Mouse (Mus musculus): ENCODE results near the gene 1700061G19Rik. TPM values are rescaled to one million over a fixed set of nuclear protein-coding genes. Genes with fewer than 3 reads are reported as not detected.

The 1700061G19Rik gene
- total and polyA plus RNA-seq, 3 experiments: 0.27 to 0.68 TPM; not detected in 1

- no peak overlapping the region for H3K27ac ChIP-seq (ENCODE audit: control insufficient read depth, low read depth, low read length)
- no peaks in the 10 kb centered on the region for H3K9me3 ChIP-seq (replicated peaks; ENCODE audit: insufficient read depth, low read length)
- no peaks in the 10 kb centered on the region; a peak in 2 of 4 replicates for H3K36me3 ChIP-seq (ENCODE audit: control insufficient read depth in 1 of 2, insufficient read depth in 2 of 2, low read length in 2 of 2)
- no peaks in the 10 kb centered on the region for H3K79me2 ChIP-seq (ENCODE audit: control insufficient read depth, insufficient read depth, low read length, poor library complexity)
- TF ChIP-seq CHD2 (IDR thresholded peaks at IDR 0.05; ENCODE audit: low read length): no peak
- no peak for TF ChIP-seq RCOR1 (IDR thresholded peaks at IDR 0.05; ENCODE audit: low read depth, low read length)
- no peak for TF ChIP-seq MAX (IDR thresholded peaks at IDR 0.05; ENCODE audit: low read length)
- no peak for TF ChIP-seq MXI1 (IDR thresholded peaks at IDR 0.05; ENCODE audit: low read depth, low read length)
- TF ChIP-seq ELF1 (IDR thresholded peaks at IDR 0.05; ENCODE audit: low read depth, low read length): no peak
- no peak for TF ChIP-seq NELFE (IDR thresholded peaks at IDR 0.05; ENCODE audit: low read depth, low read length)
- no peak for TF ChIP-seq ZNF384 (IDR thresholded peaks at IDR 0.05; ENCODE audit: low read depth, low read length)
- TF ChIP-seq TCF12 (IDR thresholded peaks at IDR 0.05; ENCODE audit: low read depth, low read length): no peak
- TF ChIP-seq SIN3A (IDR thresholded peaks at IDR 0.05; ENCODE audit: low read length): no peak
- no peak for TF ChIP-seq TAL1 (IDR thresholded peaks at IDR 0.05; ENCODE audit: low read length)
- no peak for TF ChIP-seq NRF1 (IDR thresholded peaks at IDR 0.05; ENCODE audit: insufficient read depth, low read depth, low read length, poor library complexity, severe bottlenecking)
- TF ChIP-seq MYB (IDR thresholded peaks at IDR 0.05; ENCODE audit: low read depth, low read length): no peak
- no peak overlapping the region for H3K9ac ChIP-seq (ENCODE audit: control insufficient read depth, low read depth, low read length, poor library complexity, severe bottlenecking)
- no peaks in the 10 kb centered on the region for H3K27me3 ChIP-seq (ENCODE audit: control insufficient read depth in 1 of 2, insufficient read depth in 2 of 2, low read length in 2 of 2)
- no peak overlapping the region for H3K4me3 ChIP-seq (ENCODE audit: control insufficient read depth in 1 of 2, insufficient read depth in 1 of 2, low read depth in 2 of 2, low read length in 2 of 2)
- H3K4me1 ChIP-seq (ENCODE audit: control insufficient read depth in 1 of 2, insufficient read depth in 2 of 2, low read length in 2 of 2): peaks cover 2 to 6% of the 10 kb centered on the region in 2 experiments; a peak in 3 of 4 replicates
- DNase-seq (ENCODE audit: low read depth, low spot score): no peak
These were observed 9.2 kb upstream of the 1700061G19Rik start for GRCm38 (mm10) chr17:56866071-56866470.

DNA sequence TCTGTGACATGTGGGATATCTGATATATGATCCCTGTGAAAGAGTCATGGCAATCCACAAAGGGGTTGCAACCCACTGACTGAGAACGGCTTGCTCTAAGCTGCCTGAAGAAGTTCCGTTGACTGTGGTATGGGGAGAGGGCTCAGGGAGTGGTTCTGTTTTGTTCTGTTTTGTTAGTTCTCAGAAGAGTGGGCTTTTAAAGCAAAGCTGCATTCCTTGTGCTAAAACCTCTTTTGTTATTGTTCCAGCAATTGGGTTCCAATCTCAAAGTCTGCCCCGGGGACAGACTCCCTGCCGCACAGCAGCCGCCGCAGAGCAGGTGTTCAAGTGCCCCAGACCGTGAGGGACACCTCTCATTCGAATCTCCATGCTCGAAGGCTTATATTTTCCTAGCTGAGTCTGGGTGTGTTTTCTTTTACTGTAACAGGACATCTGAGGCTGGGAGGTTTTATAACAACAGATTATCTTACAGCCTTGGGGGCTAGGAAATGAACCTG, 5.7 kb upstream of the 1700061G19Rik start:
- Histone ChIP-seq H3K9ac (ENCODE audit: control insufficient read depth, low read depth, low read length, poor library complexity, severe bottlenecking) (no peak overlapping the region), H3K9me3 (replicated peaks; ENCODE audit: insufficient read depth, low read length) (no peaks in the 10 kb centered on the region), H3K79me2 (ENCODE audit: control insufficient read depth, insufficient read depth, low read length, poor library complexity) (no peaks in the 10 kb centered on the region), H3K27ac (ENCODE audit: control insufficient read depth, low read depth, low read length) (no peak overlapping the region), H3K4me3 (ENCODE audit: control insufficient read depth in 1 of 2, insufficient read depth in 1 of 2, low read depth in 2 of 2, low read length in 2 of 2) (no peak overlapping the region), H3K4me1 (ENCODE audit: control insufficient read depth in 1 of 2, insufficient read depth in 2 of 2, low read length in 2 of 2) (peaks cover 2 to 6% of the 10 kb centered on the region in 2 experiments; a peak in 3 of 4 replicates), H3K36me3 (ENCODE audit: control insufficient read depth in 1 of 2, insufficient read depth in 2 of 2, low read length in 2 of 2) (peaks cover 0 to 2% of the 10 kb centered on the region in 2 experiments; a peak in 2 of 4 replicates), H3K27me3 (ENCODE audit: control insufficient read depth in 1 of 2, insufficient read depth in 2 of 2, low read length in 2 of 2) (no peaks in the 10 kb centered on the region)
- DNase-seq (ENCODE audit: low read depth, low spot score): no peak
- no peak for TF ChIP-seq UBTF (IDR thresholded peaks at IDR 0.05; ENCODE audit: borderline replicate concordance, insufficient read depth, low read depth, low read length)
- no peak for TF ChIP-seq CHD1 (IDR thresholded peaks at IDR 0.05; ENCODE audit: low read depth, low read length)
- TF ChIP-seq JUND (IDR thresholded peaks at IDR 0.05; ENCODE audit: low read depth, low read length): no peak
- TF ChIP-seq MAZ (IDR thresholded peaks at IDR 0.05; ENCODE audit: low read depth, low read length): no peak
- no peak for TF ChIP-seq POLR2AphosphoS2 (IDR thresholded peaks at IDR 0.05; ENCODE audit: low read length)
- no peak for TF ChIP-seq USF1 (IDR thresholded peaks at IDR 0.05; ENCODE audit: low read depth, low read length)
- no peak for TF ChIP-seq RCOR1 (IDR thresholded peaks at IDR 0.05; ENCODE audit: low read depth, low read length)
- no peak for TF ChIP-seq GATA1 (IDR thresholded peaks at IDR 0.05; ENCODE audit: low read depth, low read length)
- no peak for TF ChIP-seq MAFK (IDR thresholded peaks at IDR 0.05; ENCODE audit: borderline replicate concordance, low read depth, low read length)
- TF ChIP-seq EP300 (IDR thresholded peaks at IDR 0.05; ENCODE audit: low read depth in 1 of 2, low read length in 2 of 2): no peak
- TF ChIP-seq SMC3 (IDR thresholded peaks at IDR 0.05; ENCODE audit: low read depth, low read length): no peak
- no peak for TF ChIP-seq CHD2 (IDR thresholded peaks at IDR 0.05; ENCODE audit: low read length)
- no peak for TF ChIP-seq POLR2AphosphoS5 (IDR thresholded peaks at IDR 0.05; ENCODE audit: borderline replicate concordance, low read depth, low read length)
- no peak for TF ChIP-seq TBP (IDR thresholded peaks at IDR 0.05; ENCODE audit: low read depth, low read length)
- no peak for TF ChIP-seq ZMIZ1 (IDR thresholded peaks at IDR 0.05; ENCODE audit: low read depth, low read length)
- TF ChIP-seq ZC3H11A (IDR thresholded peaks at IDR 0.05; ENCODE audit: low read depth, low read length): no peak
- TF ChIP-seq BHLHE40 (IDR thresholded peaks at IDR 0.05; ENCODE audit: borderline replicate concordance, low read depth, low read length): no peak

All from MEL (cell line).